Mouse (Mus musculus) heart, embryonic 14.5 days (tissue): ENCODE results near the gene Ehhadh. TPM values are rescaled to one million over a fixed set of nuclear protein-coding genes. Genes with fewer than 3 reads are reported as not detected.

Experiments
- ATAC-seq: fragments of 200-750 bp; cut with Nextera tagmentation; 2 replicates; pipeline ENCODE4 v1.8.0; 2017; ENCODE audit warnings: low read depth, moderate TSS enrichment; ENCODE audit not compliant: insufficient number of reproducible peaks, insufficient read depth, low FRiP score
- H3K27ac ChIP-seq, 2 experiments: fragments of 200-500 bp in 1 of 2; fragments of 300-500 bp in 1 of 2; sonication (generic) in 1 of 2; replicated peaks in 1 of 2; 2 replicates each; pipeline ENCODE4 v1.5.1; 2012 to 2014; ENCODE audit warnings: low read depth in 2 of 2, low read length in 2 of 2, control low read depth in 1 of 2, mild to moderate bottlenecking in 1 of 2, mixed read lengths in 1 of 2; ENCODE audit not compliant: control insufficient read depth in 1 of 2, insufficient read depth in 1 of 2
- H3K27me3 ChIP-seq: fragments of 300-500 bp; sonication (generic); 2 replicates; pipeline ENCODE4 v1.6.1; 2014; ENCODE audit warnings: mild to moderate bottlenecking, low read length, control low read depth; ENCODE audit not compliant: control insufficient read depth, insufficient read depth
- H3K36me3 ChIP-seq: fragments of 300-500 bp; sonication (generic); 2 replicates; pipeline ENCODE4 v1.6.1; 2014; ENCODE audit warnings: mild to moderate bottlenecking, control low read depth, low read length, mixed read lengths; ENCODE audit not compliant: control insufficient read depth, insufficient read depth
- H3K4me1 ChIP-seq, 2 experiments: fragments of 200-500 bp in 1 of 2; fragments of 300-500 bp in 1 of 2; sonication (generic) in 1 of 2; 2 replicates each; pipeline ENCODE4 v1.6.1; 2012 to 2014; ENCODE audit warnings: low read length in 2 of 2, control low read depth in 1 of 2, mixed read lengths in 1 of 2; ENCODE audit not compliant: control insufficient read depth in 2 of 2, insufficient read depth in 2 of 2
- H3K4me2 ChIP-seq: fragments of 300-500 bp; sonication (generic); 2 replicates; pipeline ENCODE4 v1.6.1; 2014; ENCODE audit warnings: mild to moderate bottlenecking, low read length
- H3K4me3 ChIP-seq, 2 experiments: fragments of 200-500 bp in 1 of 2; fragments of 300-500 bp in 1 of 2; sonication (generic) in 1 of 2; 2 replicates each; pipeline ENCODE4 v1.5.1; 2012 to 2014; ENCODE audit warnings: low read length in 2 of 2, mild to moderate bottlenecking in 2 of 2, control low read depth in 1 of 2, low read depth in 1 of 2, moderate library complexity in 1 of 2; ENCODE audit not compliant: control insufficient read depth in 1 of 2, insufficient read depth in 1 of 2
- H3K9ac ChIP-seq: fragments of 300-500 bp; sonication (generic); 2 replicates; pipeline ENCODE4 v1.6.1; 2014; ENCODE audit warnings: mild to moderate bottlenecking, low read length
- H3K9me3 ChIP-seq: fragments of 300-500 bp; sonication (generic); 2 replicates; pipeline ENCODE4 v1.6.1; 2016; ENCODE audit warnings: low read length, control low read depth; ENCODE audit not compliant: control insufficient read depth
- WGBS: fragments of 180-500 bp; shearing (Covaris S2); extraction: QIAGEN DNeasy Blood & Tissue Kit; methylation state at CpG from one replicate; pipeline ENCODE4 v1.1.7; 2014; 5-methylcytosine and 5-hydroxymethylcytosine counted together
- polyA plus RNA-seq: library from polyadenylated mRNA; unstranded; fragments of >200 nt; fragmentation: Nextera tagmentation; extraction: Ambion mirVana; gene quantifications from 2 replicates; pipeline ENCODE4 v1.2.1, GENCODE M21; 2014

The Ehhadh gene
- polyA plus RNA-seq, 1 experiment from 2014 or later: 3.1 TPM

GRCm38 (mm10) chr16:21727421-21727820, 60.2 kb downstream of the Ehhadh start:
- Histone ChIP-seq H3K27me3 (0 out of 2 replicates have a peak, but pooled peaks cover 4% of the 10 kb centered on the region), H3K9me3 (no peaks in the 10 kb centered on the region), H3K9ac (no peak overlapping the region), H3K36me3 (no peaks in the 10 kb centered on the region), H3K27ac (no peak overlapping the region), H3K4me1 (no peaks in the 10 kb centered on the region), H3K4me3 (no peak overlapping the region), H3K4me2 (no peak overlapping the region)
- 87% methylated on average over 3 of the region's 3 CpGs for WGBS
- ATAC-seq: no peak

- Histone ChIP-seq H3K4me3 (no peak overlapping the region), H3K4me1 (no peaks in the 10 kb centered on the region), H3K27ac (no peak overlapping the region), H3K9ac (no peak overlapping the region), H3K4me2 (no peak overlapping the region), H3K9me3 (no peaks in the 10 kb centered on the region), H3K27me3 (0 out of 2 replicates have a peak, but pooled peaks cover 4% of the 10 kb centered on the region), H3K36me3 (no peaks in the 10 kb centered on the region)
- 78% methylated on average over 1 of the region's 1 CpGs for WGBS
- no peak for ATAC-seq
Observed at GRCm38 (mm10) chr16:21724261-21724660, 63.3 kb downstream of the Ehhadh start.

- Histone ChIP-seq H3K36me3 (no peaks in the 10 kb centered on the region), H3K4me3 (no peak overlapping the region), H3K9me3 (no peaks in the 10 kb centered on the region), H3K4me2 (no peak overlapping the region), H3K9ac (no peak overlapping the region), H3K27ac (no peak overlapping the region), H3K4me1 (no peaks in the 10 kb centered on the region), H3K27me3 (no peaks in the 10 kb centered on the region)
- WGBS: 85% methylated on average over 7 of the region's 7 CpGs
- ATAC-seq: no peak
Observed at GRCm38 (mm10) chr16:21719770-21720169, 67.8 kb downstream of the Ehhadh start.

DNA sequence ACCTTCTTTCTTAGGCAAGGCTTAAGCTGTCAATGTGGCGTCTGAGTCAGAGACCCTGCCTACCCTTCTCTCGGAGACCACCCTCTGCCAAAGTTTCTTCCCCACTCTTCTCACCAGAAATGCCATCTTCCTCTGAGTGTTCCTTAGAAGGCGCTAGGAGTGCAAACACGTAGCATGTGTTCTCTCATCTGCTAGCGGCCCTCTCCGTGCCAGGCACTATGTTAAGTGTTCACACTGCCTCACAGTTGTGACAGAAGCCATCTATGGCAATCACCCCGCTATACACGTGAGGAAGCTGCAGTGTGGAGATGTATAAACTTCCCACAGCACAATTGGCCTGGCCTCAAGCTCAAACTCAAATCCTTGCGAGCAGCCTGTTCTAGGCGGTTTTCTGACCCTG, 73.1 kb downstream of the Ehhadh start:
- WGBS: 72% methylated on average over 10 of the region's 10 CpGs
- H3K9me3 ChIP-seq: no peaks in the 10 kb centered on the region
- H3K9ac ChIP-seq: no peak overlapping the region
- no peak overlapping the region for H3K4me2 ChIP-seq
- H3K4me1 ChIP-seq: peaks cover 6 to 7% of the 10 kb centered on the region in 2 experiments; a peak in 3 of 4 replicates
- H3K27ac ChIP-seq: no peak overlapping the region
- H3K27me3 ChIP-seq: no peaks in the 10 kb centered on the region
- ATAC-seq: no peak
- no peak overlapping the region for H3K4me3 ChIP-seq
- H3K36me3 ChIP-seq: no peaks in the 10 kb centered on the region

Other genes with a start within 250 kb of the Ehhadh start
- gene 2510009E07Rik, start 93.1 kb downstream of the Ehhadh start, polyA plus RNA-seq: 22.9 and 23.2 TPM in 2 replicates
- 0.80 and 0.92 TPM in 2 replicates for gene Map3k13, start 6.5 kb upstream of the Ehhadh start, polyA plus RNA-seq
- 52.2 and 52.6 TPM in 2 replicates for gene Tmem41a, start 159.7 kb upstream of the Ehhadh start, polyA plus RNA-seq
- gene Liph, start 207.9 kb upstream of the Ehhadh start, polyA plus RNA-seq: 0.20 TPM in 1 of 2 replicates, not detected in the other
- 28.8 and 29.3 TPM in 2 replicates for gene Senp2, start 221.7 kb upstream of the Ehhadh start, polyA plus RNA-seq